Mouse (Mus musculus) liver, embryonic 11.5 days (tissue): ENCODE measurements around the gene Ifitm6. TPM values are rescaled to one million over a fixed set of nuclear protein-coding genes. Genes with fewer than 3 reads are reported as not detected.
A peak's percentile ranks its signal among the peaks of the same experiment; 100 is the strongest.
"Not testable (repeated sequence)": the region's sequence is repeated elsewhere in the genome, so short reads cannot be mapped to it uniquely, and the experiment has no call there.

Experiments used
- ATAC-seq: fragments of 200-750 bp; cut with Nextera tagmentation; replicated peaks from 2 replicates; pipeline ENCODE4 v1.8.0; 2017; ENCODE audit warnings: moderate number of reproducible peaks, mild to moderate bottlenecking, moderate TSS enrichment, moderate library complexity; ENCODE audit not compliant: low FRiP score
- DNase-seq: peaks from one replicate; pipeline ENCODE4 v3.0.0-alpha.2; 2017; ENCODE audit warnings: low spot score
- H3K27ac ChIP-seq: fragments of 300-500 bp; sonication (generic); 2 replicates; pipeline ENCODE4 v1.5.1; 2014; ENCODE audit warnings: mild to moderate bottlenecking, low read depth, low read length, control low read depth
- H3K27me3 ChIP-seq: fragments of 300-500 bp; sonication (generic); replicated peaks from 2 replicates; pipeline ENCODE4 v1.6.1; 2014; ENCODE audit warnings: low read length, mixed read lengths; ENCODE audit not compliant: control insufficient read depth, insufficient read depth
- H3K36me3 ChIP-seq: fragments of 300-500 bp; sonication (generic); 2 replicates; pipeline ENCODE4 v1.6.1; 2014; ENCODE audit warnings: mild to moderate bottlenecking, low read length, moderate library complexity, mixed read lengths; ENCODE audit not compliant: control insufficient read depth, insufficient read depth
- H3K4me1 ChIP-seq: fragments of 300-500 bp; sonication (generic); replicated peaks from 2 replicates; pipeline ENCODE4 v1.6.1; 2014; ENCODE audit warnings: low read length, mixed read lengths; ENCODE audit not compliant: control insufficient read depth, insufficient read depth
- H3K4me2 ChIP-seq: fragments of 300-500 bp; sonication (generic); 2 replicates; pipeline ENCODE4 v1.6.1; 2014; ENCODE audit warnings: mild to moderate bottlenecking, control low read depth, moderate library complexity
- H3K4me3 ChIP-seq: fragments of 300-500 bp; sonication (generic); 2 replicates; pipeline ENCODE4 v1.5.1; 2014; ENCODE audit warnings: low read depth, low read length, control low read depth
- H3K9ac ChIP-seq: fragments of 300-500 bp; sonication (generic); 2 replicates; pipeline ENCODE4 v1.6.1; 2014; ENCODE audit warnings: low read depth, low read length, control low read depth
- H3K9me3 ChIP-seq: fragments of 300-500 bp; sonication (generic); 2 replicates; pipeline ENCODE4 v1.6.1; 2016; ENCODE audit warnings: low read length, inconsistent platforms, mixed read lengths; ENCODE audit not compliant: control insufficient read depth
- WGBS: fragments of 180-500 bp; shearing (Covaris S2); extraction: QIAGEN DNeasy Blood & Tissue Kit; methylation state at CpG from one replicate; pipeline ENCODE4 v1.1.7; 2014; 5-methylcytosine and 5-hydroxymethylcytosine counted together
- polyA plus RNA-seq: library from polyadenylated mRNA; unstranded; fragments of >200 nt; fragmentation: Nextera tagmentation; extraction: Ambion mirVana; gene quantifications from 2 replicates; pipeline ENCODE4 v1.2.1, GENCODE M21; 2014

Gene Ifitm6
- polyA plus RNA-seq = 0.90 and 0.97 TPM in 2 replicates

- H3K9me3 ChIP-seq, H3K27ac ChIP-seq, H3K9ac ChIP-seq, ATAC-seq, H3K4me1 ChIP-seq, H3K27me3 ChIP-seq, H3K36me3 ChIP-seq, H3K4me2 ChIP-seq, DNase-seq, H3K4me3 ChIP-seq: not testable (repeated sequence)
- 95% methylated on average over 1 of the region's 1 CpGs for WGBS
Observed at GRCm38 (mm10) chr7:141017824-141018223, at the start of gene Ifitm6. Gene Ifitm6, minus strand, starts transcription at chr7:141017924.

GRCm38 (mm10) chr7:141064576-141064975 is 46.9 kb upstream of the Ifitm6 start:
- H3K4me2 ChIP-seq = no peak overlapping the region
- peaks cover 25% of the 10 kb centered on the region for H3K4me1 ChIP-seq
- no peak overlapping the region for H3K4me3 ChIP-seq
- H3K9me3 ChIP-seq = no peaks in the 10 kb centered on the region
- H3K9ac ChIP-seq = no peak overlapping the region
- H3K27me3 ChIP-seq = peaks cover 59% of the 10 kb centered on the region
- WGBS = 84% methylated on average over 7 of the region's 7 CpGs
- H3K36me3 ChIP-seq = 0 out of 2 replicates have a peak, but pooled peaks cover 2% of the 10 kb centered on the region
- DNase-seq (no peak), ATAC-seq (no peak)
- H3K27ac ChIP-seq = no peak overlapping the region

- H3K36me3 ChIP-seq = 0 out of 2 replicates have a peak, but pooled peaks cover 2% of the 10 kb centered on the region
- no peak overlapping the region for H3K9ac ChIP-seq
- DNase-seq (peak; percentile 31), ATAC-seq (peak; percentile 27)
- 50% methylated on average over 7 of the region's 7 CpGs for WGBS
- H3K9me3 ChIP-seq = no peaks in the 10 kb centered on the region
- H3K4me2 ChIP-seq = no peak overlapping the region; the same call in 1 of the 2 replicates
- H3K27ac ChIP-seq = no peak overlapping the region
- H3K27me3 ChIP-seq = peaks cover 57% of the 10 kb centered on the region
- H3K4me1 ChIP-seq = peaks cover 25% of the 10 kb centered on the region
- no peak overlapping the region for H3K4me3 ChIP-seq
Observed at GRCm38 (mm10) chr7:141064175-141064574, 46.5 kb upstream of the Ifitm6 start.

- Histone ChIP-seq H3K4me3 (no peak overlapping the region), H3K9ac (no peak overlapping the region), H3K27me3 (peaks cover 57% of the 10 kb centered on the region), H3K4me1 (peaks cover 25% of the 10 kb centered on the region), H3K9me3 (no peaks in the 10 kb centered on the region), H3K4me2 (no peak overlapping the region), H3K27ac (no peak overlapping the region), H3K36me3 (0 out of 2 replicates have a peak, but pooled peaks cover 2% of the 10 kb centered on the region)
- DNase-seq (no peak), ATAC-seq (no peak)
- 80% methylated on average over 3 of the region's 3 CpGs for WGBS
Observed at GRCm38 (mm10) chr7:141063353-141063752, 45.6 kb upstream of the Ifitm6 start.

- Histone ChIP-seq H3K4me3 (no peak overlapping the region), H3K27ac (no peak overlapping the region), H3K27me3 (peaks cover 50% of the 10 kb centered on the region), H3K4me2 (no peak overlapping the region), H3K9ac (no peak overlapping the region), H3K9me3 (no peaks in the 10 kb centered on the region), H3K36me3 (0 out of 2 replicates have a peak, but pooled peaks cover 2% of the 10 kb centered on the region), H3K4me1 (peaks cover 25% of the 10 kb centered on the region)
- DNase-seq (no peak), ATAC-seq (no peak)
- WGBS = 55% methylated on average over 7 of the region's 7 CpGs
Observed at GRCm38 (mm10) chr7:141062525-141062924, 44.8 kb upstream of the Ifitm6 start.

- Histone ChIP-seq H3K9me3 (no peaks in the 10 kb centered on the region), H3K27ac (no peak overlapping the region), H3K4me1 (peaks cover 25% of the 10 kb centered on the region), H3K36me3 (0 out of 2 replicates have a peak, but pooled peaks cover 2% of the 10 kb centered on the region), H3K27me3 (peaks cover 49% of the 10 kb centered on the region), H3K4me2 (peak overlapping the region; percentile 79), H3K4me3 (peak overlapping the region; percentile 56), H3K9ac (peak overlapping the region; percentile 58)
- 4% methylated on average over 37 of the region's 37 CpGs for WGBS
- DNase-seq (no peak), ATAC-seq (0 out of 2 replicates have a peak, but pooled peaks have one; percentile 4)
Observed at GRCm38 (mm10) chr7:141061269-141061692, 43.6 kb upstream of the Ifitm6 start.

GRCm38 (mm10) chr7:141060426-141061242 is 42.9 kb upstream of the Ifitm6 start, which contains the start of gene B4galnt4:
Gene B4galnt4, plus strand, starts transcription at chr7:141061104.
- WGBS = 1% methylated on average over 68 of the region's 72 CpGs

GRCm38 (mm10) chr7:141059929-141060328 is 42.2 kb upstream of the Ifitm6 start:
- 0 out of 2 replicates have a peak, but pooled peaks cover 2% of the 10 kb centered on the region for H3K36me3 ChIP-seq
- ATAC-seq (no peak; the same call in 1 of the 2 replicates), DNase-seq (no peak)
- peak overlapping the region; percentile 79 for H3K4me2 ChIP-seq
- WGBS = 60% methylated on average over 2 of the region's 2 CpGs
- H3K9me3 ChIP-seq = no peaks in the 10 kb centered on the region
- H3K27me3 ChIP-seq = peaks cover 49% of the 10 kb centered on the region
- no peak overlapping the region for H3K27ac ChIP-seq
- 0 out of 2 replicates have a peak overlapping the region, but pooled peaks have one; percentile 56 for H3K4me3 ChIP-seq
- H3K4me1 ChIP-seq = peaks cover 25% of the 10 kb centered on the region
- H3K9ac ChIP-seq = no peak overlapping the region

More at GRCm38 (mm10) chr7:141060426-141061242, 42.9 kb upstream of the Ifitm6 start, which contains the start of gene B4galnt4:
- H3K9ac ChIP-seq = peak within 1 kb of the TSS; percentile 58
- no peak within 1 kb of the TSS for H3K27ac ChIP-seq
- peak within 1 kb of the TSS; percentile 56 for H3K4me3 ChIP-seq
- H3K4me1 ChIP-seq = peaks cover 25% of the 10 kb centered on the region
- peak within 1 kb of the TSS; percentile 79 for H3K4me2 ChIP-seq
- H3K27me3 ChIP-seq = peaks cover 49% of the 10 kb centered on the region
- ATAC-seq (peak; percentile 60), DNase-seq (no peak)
- H3K36me3 ChIP-seq = 0 out of 2 replicates have a peak, but pooled peaks cover 2% of the 10 kb centered on the region
- H3K9me3 ChIP-seq = no peaks in the 10 kb centered on the region
